Mouse (Mus musculus) hindbrain, embryonic 12.5 days (tissue): ENCODE data around the gene Nktr. TPM values are rescaled to one million over a fixed set of nuclear protein-coding genes. Genes with fewer than 3 reads are reported as not detected.

ENCODE experiments used
- ATAC-seq: fragments of 200-750 bp; cut with Nextera tagmentation; 2 replicates; pipeline ENCODE4 v1.8.0; 2017; ENCODE audit warnings: moderate TSS enrichment; ENCODE audit not compliant: low FRiP score
- H3K27ac ChIP-seq: fragments of 300-500 bp; sonication (generic); 2 replicates; pipeline ENCODE4 v1.5.1; 2016; ENCODE audit warnings: mild to moderate bottlenecking
- H3K27me3 ChIP-seq: fragments of 300-500 bp; sonication (generic); 2 replicates; pipeline ENCODE4 v1.6.1; 2016; ENCODE audit warnings: mild to moderate bottlenecking
- H3K36me3 ChIP-seq: fragments of 300-500 bp; sonication (generic); 2 replicates; pipeline ENCODE4 v1.6.1; 2016; ENCODE audit warnings: mild to moderate bottlenecking
- H3K4me1 ChIP-seq: fragments of 300-500 bp; sonication (generic); 2 replicates; pipeline ENCODE4 v1.6.1; 2016
- H3K4me2 ChIP-seq: fragments of 300-500 bp; sonication (generic); replicated peaks from 2 replicates; pipeline ENCODE4 v1.6.1; 2016; ENCODE audit warnings: mild to moderate bottlenecking
- H3K4me3 ChIP-seq: fragments of 300-500 bp; sonication (generic); 2 replicates; pipeline ENCODE4 v1.5.1; 2016; ENCODE audit warnings: mild to moderate bottlenecking
- H3K9ac ChIP-seq: fragments of 300-500 bp; sonication (generic); 2 replicates; pipeline ENCODE4 v1.6.1; 2016; ENCODE audit warnings: mild to moderate bottlenecking, moderate library complexity
- H3K9me3 ChIP-seq: fragments of 300-500 bp; sonication (generic); replicated peaks from 2 replicates; pipeline ENCODE4 v1.6.1; 2016; ENCODE audit warnings: mild to moderate bottlenecking
- WGBS: fragments of 180-500 bp; shearing (Covaris S2); methylation state at CpG from one replicate; pipeline ENCODE4 v1.1.7; 2016; 5-methylcytosine and 5-hydroxymethylcytosine counted together
- polyA plus RNA-seq: library from polyadenylated mRNA; unstranded; fragments of >200 nt; fragmentation: Nextera tagmentation; extraction: Ambion mirVana; gene quantifications from 2 replicates; pipeline ENCODE4 v1.2.1, GENCODE M21; 2016

Gene Nktr
- polyA plus RNA-seq, 1 experiment from 2014 or later: 77.5 TPM

- Histone ChIP-seq H3K4me2 (no peak overlapping the region), H3K9ac (no peak overlapping the region), H3K9me3 (no peaks in the 10 kb centered on the region), H3K36me3 (peaks cover 65% of the 10 kb centered on the region), H3K4me1 (peaks cover 4% of the 10 kb centered on the region), H3K27ac (no peak overlapping the region), H3K27me3 (no peaks in the 10 kb centered on the region), H3K4me3 (no peak overlapping the region)
- WGBS: 83% methylated on average over 7 of the region's 7 CpGs
- ATAC-seq: no peak
Observed at GRCm38 (mm10) chr9:121684702-121685101, 34.3 kb upstream of the Nktr start.

- Histone ChIP-seq H3K9ac (no peak overlapping the region), H3K27me3 (no peaks in the 10 kb centered on the region), H3K27ac (peak overlapping the region; percentile 89), H3K4me2 (peak overlapping the region; percentile 37), H3K36me3 (peaks cover 71% of the 10 kb centered on the region), H3K4me3 (peak overlapping the region; percentile 4; the same call in 1 of the 2 replicates), H3K4me1 (peaks cover 20% of the 10 kb centered on the region), H3K9me3 (no peaks in the 10 kb centered on the region)
- WGBS: 35% methylated on average over 15 of the region's 15 CpGs
- ATAC-seq: peak; percentile 90
Observed at GRCm38 (mm10) chr9:121690200-121690651, 28.7 kb upstream of the Nktr start.

GRCm38 (mm10) chr9:121690734-121691133 lies 28.2 kb upstream of the Nktr start:
- H3K27me3 ChIP-seq: no peaks in the 10 kb centered on the region
- H3K4me3 ChIP-seq: no peak overlapping the region
- H3K9me3 ChIP-seq: no peaks in the 10 kb centered on the region
- peaks cover 20% of the 10 kb centered on the region for H3K4me1 ChIP-seq
- peak; percentile 57 for ATAC-seq
- H3K9ac ChIP-seq: no peak overlapping the region
- peak overlapping the region; percentile 89 for H3K27ac ChIP-seq
- 81% methylated on average over 7 of the region's 7 CpGs for WGBS
- H3K36me3 ChIP-seq: peaks cover 69% of the 10 kb centered on the region
- peak overlapping the region; percentile 37 for H3K4me2 ChIP-seq

GRCm38 (mm10) chr9:121694736-121695135 lies 24.2 kb upstream of the Nktr start:
- no peak overlapping the region for H3K4me2 ChIP-seq
- no peak for ATAC-seq
- no peak overlapping the region for H3K4me3 ChIP-seq
- 0 out of 2 replicates have a peak, but pooled peaks cover 5% of the 10 kb centered on the region for H3K9me3 ChIP-seq
- peaks cover 60% of the 10 kb centered on the region for H3K36me3 ChIP-seq
- H3K27ac ChIP-seq: no peak overlapping the region
- H3K27me3 ChIP-seq: no peaks in the 10 kb centered on the region
- 71% methylated on average over 12 of the region's 12 CpGs for WGBS
- H3K9ac ChIP-seq: no peak overlapping the region
- peaks cover 18% of the 10 kb centered on the region for H3K4me1 ChIP-seq

- Histone ChIP-seq H3K4me2 (no peak overlapping the region), H3K27me3 (no peaks in the 10 kb centered on the region), H3K27ac (no peak overlapping the region), H3K4me1 (peaks cover 2% of the 10 kb centered on the region; the same call in 1 of the 2 replicates), H3K4me3 (no peak overlapping the region), H3K36me3 (peaks cover 58% of the 10 kb centered on the region), H3K9ac (no peak overlapping the region), H3K9me3 (0 out of 2 replicates have a peak, but pooled peaks cover 5% of the 10 kb centered on the region)
- WGBS: 91% methylated on average over 9 of the region's 9 CpGs
- no peak for ATAC-seq
Observed at GRCm38 (mm10) chr9:121696626-121697025, 22.3 kb upstream of the Nktr start.

GRCm38 (mm10) chr9:121697150-121698049 lies 21.6 kb upstream of the Nktr start:
- 96% methylated on average over 1 of the region's 1 CpGs for WGBS
- H3K9me3 ChIP-seq: 0 out of 2 replicates have a peak, but pooled peaks cover 5% of the 10 kb centered on the region
- H3K4me2 ChIP-seq: no peak overlapping the region
- no peak overlapping the region for H3K27ac ChIP-seq
- peaks cover 4% of the 10 kb centered on the region; the same call in 1 of the 2 replicates for H3K4me1 ChIP-seq
- H3K36me3 ChIP-seq: peaks cover 53% of the 10 kb centered on the region
- no peaks in the 10 kb centered on the region for H3K27me3 ChIP-seq
- no peak overlapping the region for H3K4me3 ChIP-seq
- no peak for ATAC-seq
- H3K9ac ChIP-seq: no peak overlapping the region

- Histone ChIP-seq H3K27ac (peak overlapping the region; percentile 79; the same call in 1 of the 2 replicates), H3K9ac (peak overlapping the region; percentile 86), H3K4me3 (peak overlapping the region; percentile 83), H3K4me2 (peak overlapping the region; percentile 93), H3K4me1 (peaks cover 31% of the 10 kb centered on the region), H3K9me3 (no peaks in the 10 kb centered on the region), H3K36me3 (peaks cover 11% of the 10 kb centered on the region), H3K27me3 (0 out of 2 replicates have a peak, but pooled peaks cover 3% of the 10 kb centered on the region)
- ATAC-seq: no peak
- 37% methylated on average over 11 of the region's 11 CpGs for WGBS
Observed at GRCm38 (mm10) chr9:121704261-121704645, 14.7 kb upstream of the Nktr start.

- H3K36me3 ChIP-seq: 0 out of 2 replicates have a peak, but pooled peaks cover 6% of the 10 kb centered on the region
- H3K9me3 ChIP-seq: no peaks in the 10 kb centered on the region
- peak within 1 kb of the TSS; percentile 86 for H3K9ac ChIP-seq
- peaks cover 34% of the 10 kb centered on the region for H3K4me1 ChIP-seq
- H3K4me2 ChIP-seq: peak within 1 kb of the TSS; percentile 93
- 0 out of 2 replicates have a peak, but pooled peaks cover 3% of the 10 kb centered on the region for H3K27me3 ChIP-seq
- H3K27ac ChIP-seq: peak within 1 kb of the TSS; percentile 79
- peak within 1 kb of the TSS; percentile 83 for H3K4me3 ChIP-seq
- peak; percentile 98 for ATAC-seq
- WGBS: 2% methylated on average over 63 of the region's 69 CpGs
Observed at GRCm38 (mm10) chr9:121704646-121705625, 14.0 kb upstream of the Nktr start, which contains the start of gene Sec22c. Gene Sec22c (minus strand): TSS chr9:121705490.

- no peak overlapping the region for H3K4me3 ChIP-seq
- 0 out of 2 replicates have a peak, but pooled peaks cover 3% of the 10 kb centered on the region for H3K27me3 ChIP-seq
- H3K9me3 ChIP-seq: no peaks in the 10 kb centered on the region
- peaks cover 39% of the 10 kb centered on the region for H3K4me1 ChIP-seq
- ATAC-seq: no peak
- 83% methylated on average over 6 of the region's 6 CpGs for WGBS
- H3K27ac ChIP-seq: no peak overlapping the region
- no peak overlapping the region for H3K9ac ChIP-seq
- H3K4me2 ChIP-seq: no peak overlapping the region
- no peaks in the 10 kb centered on the region for H3K36me3 ChIP-seq
Observed at GRCm38 (mm10) chr9:121706029-121706675, 12.8 kb upstream of the Nktr start.

- H3K4me1 ChIP-seq: peaks cover 48% of the 10 kb centered on the region
- ATAC-seq: no peak
Observed at GRCm38 (mm10) chr9:121707801-121708200, 11.2 kb upstream of the Nktr start.

More at GRCm38 (mm10) chr9:121707801-121708200, 11.2 kb upstream of the Nktr start:
- 68% methylated on average over 6 of the region's 6 CpGs for WGBS
- peaks cover 2% of the 10 kb centered on the region for H3K36me3 ChIP-seq
- H3K4me3 ChIP-seq: no peak overlapping the region
- no peak overlapping the region for H3K4me2 ChIP-seq
- H3K27me3 ChIP-seq: 0 out of 2 replicates have a peak, but pooled peaks cover 3% of the 10 kb centered on the region
- no peak overlapping the region for H3K9ac ChIP-seq
- no peaks in the 10 kb centered on the region for H3K9me3 ChIP-seq
- no peak overlapping the region for H3K27ac ChIP-seq
